1 mouse cellular context compared by ENCODE assay signal in genomic region chr5:131813952-131814502, GRCm38 (mm10).
TF ChIP-seq lines count a peak whose summit lies in the region.

No protein-coding gene starts in this region.

TF ChIP-seq in MEL, 35 proteins besides CTCF, POLR2A, EP300 and RAD21 (continued from another document):
- no peak for TF ChIP-seq ZMIZ1 (IDR thresholded peaks at IDR 0.05; ENCODE audit: low read depth, low read length)
- TF ChIP-seq E2F4 (IDR thresholded peaks at IDR 0.05; ENCODE audit: borderline replicate concordance, low read depth, low read length) = no peak
- no peak for TF ChIP-seq USF2 (IDR thresholded peaks at IDR 0.05; ENCODE audit: borderline replicate concordance in 1 of 2, insufficient read depth in 1 of 2, low read depth in 1 of 2, low read length in 2 of 2)
